Mouse (Mus musculus) ES-E14 (cell line): ENCODE results near the gene Trp53. TPM values are rescaled to one million over a fixed set of nuclear protein-coding genes. Genes with fewer than 3 reads are reported as not detected.

Experiments used
- DNase-seq: peaks from one replicate; pipeline ENCODE4 v3.0.0-alpha.2; 2013; ENCODE audit warnings: low read depth, low spot score
- H3K27ac ChIP-seq: 2 replicates; pipeline ENCODE4 v1.5.1; 2012; ENCODE audit warnings: low read depth, mild to moderate bottlenecking, low read length, moderate library complexity, mixed read lengths; ENCODE audit not compliant: poor library complexity, insufficient read depth, severe bottlenecking
- H3K36me3 ChIP-seq: 2 replicates; pipeline ENCODE4 v1.6.1; 2012; ENCODE audit warnings: mild to moderate bottlenecking, low read length, moderate library complexity, mixed read lengths; ENCODE audit not compliant: control insufficient read depth, poor library complexity, insufficient read depth, severe bottlenecking
- H3K4me1 ChIP-seq, 2 experiments: fragments of 150-350 bp in 1 of 2; sonication (generic) in 1 of 2; 2 replicates each; pipeline ENCODE4 v1.6.1; 2012; ENCODE audit warnings: low read length in 2 of 2, mild to moderate bottlenecking in 1 of 2, mixed read lengths in 1 of 2; ENCODE audit not compliant: control insufficient read depth in 2 of 2, insufficient read depth in 2 of 2, poor library complexity in 1 of 2
- H3K4me3 ChIP-seq, 2 experiments: fragments of 150-350 bp in 1 of 2; sonication (generic) in 1 of 2; 2 replicates each; pipeline ENCODE4 v1.5.1; 2012; ENCODE audit warnings: low read length in 2 of 2, low read depth in 1 of 2, mild to moderate bottlenecking in 1 of 2, mixed read lengths in 1 of 2; ENCODE audit not compliant: insufficient read depth in 1 of 2, poor library complexity in 1 of 2, severe bottlenecking in 1 of 2
- H3K9ac ChIP-seq: 2 replicates; pipeline ENCODE4 v1.6.1; 2012; ENCODE audit warnings: low read depth, mild to moderate bottlenecking, low read length, mixed read lengths; ENCODE audit not compliant: poor library complexity, insufficient read depth, severe bottlenecking
- H3K9me3 ChIP-seq: fragments of 150-350 bp; sonication (generic); 2 replicates; pipeline ENCODE4 v1.6.1; 2012; ENCODE audit warnings: low read depth, mild to moderate bottlenecking, low read length; ENCODE audit not compliant: control insufficient read depth, insufficient read depth
- CHD2 ChIP-seq: IDR thresholded peaks from 2 replicates; pipeline ENCODE4 v1.6.1; 2014; ENCODE audit warnings: mild to moderate bottlenecking, low read depth, low read length, inconsistent platforms
- HCFC1 ChIP-seq: IDR thresholded peaks from 2 replicates; pipeline ENCODE4 v1.6.1; 2012; ENCODE audit warnings: low read length, inconsistent platforms, borderline replicate concordance; ENCODE audit not compliant: insufficient read depth
- MAFK ChIP-seq: IDR thresholded peaks from 2 replicates; pipeline ENCODE4 v1.6.1; 2014; ENCODE audit warnings: mild to moderate bottlenecking, low read depth, low read length, inconsistent platforms; ENCODE audit not compliant: insufficient read depth
- ZC3H11A ChIP-seq: IDR thresholded peaks from 2 replicates; pipeline ENCODE4 v1.6.1; 2012; ENCODE audit warnings: low read depth, mild to moderate bottlenecking, inconsistent platforms, low read length, borderline replicate concordance
- ZNF384 ChIP-seq: IDR thresholded peaks from 2 replicates; pipeline ENCODE4 v1.6.1; 2012; ENCODE audit warnings: low read depth, low read length, inconsistent platforms
- in situ Hi-C, 2 experiments: fragments of 600-800 bp; cut with MboI; formaldehyde crosslinking; loops; one replicate each; pipeline ENCODE4 v1.15.1; 2025; ENCODE audit warnings: low sequenced_read_pairs in 2 of 2, inconsistent platforms in 1 of 2; ENCODE audit not compliant: unreplicated experiment in 2 of 2
- total RNA-seq: library from RNA; depleted of rRNA; stranded (reverse); fragments of 300-350 nt; gene quantifications from 2 replicates; pipeline ENCODE4 v1.2.3, GENCODE M21; 2012

Gene Trp53
- total RNA-seq, 1 experiment, result 105 TPM

DNA sequence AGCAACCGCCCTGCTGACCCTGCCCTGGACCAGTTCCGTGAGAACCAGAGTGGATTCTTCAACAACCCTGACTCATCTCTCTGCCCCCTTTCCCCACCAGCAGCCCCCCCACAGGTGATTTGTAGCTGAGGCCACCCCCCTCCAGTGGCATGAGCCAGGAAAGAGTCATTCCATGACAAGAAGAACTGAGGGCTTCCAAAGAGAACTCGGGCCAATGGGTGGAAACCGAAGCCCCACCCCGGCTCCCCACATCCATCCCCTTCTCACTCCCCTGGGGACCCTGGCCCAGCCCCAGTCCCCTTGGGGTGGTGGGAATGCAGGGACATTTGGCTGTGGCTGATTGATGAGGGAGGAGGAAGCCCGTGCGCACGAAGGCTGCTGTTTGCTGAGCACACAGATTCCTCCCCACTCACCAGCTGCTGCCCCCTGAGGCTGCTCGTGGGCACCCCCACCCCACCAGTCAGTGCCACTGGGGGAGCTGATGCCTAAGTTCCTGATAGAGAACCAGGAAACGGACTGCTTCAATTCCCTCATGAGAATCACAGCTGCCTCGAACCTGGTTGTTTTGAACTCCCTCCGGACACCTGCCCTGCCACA, 31.0 kb upstream of the Trp53 start, which contains the start of gene Dnah2:
Dnah2 (minus strand) TSS at position 51 of the 597 bp plus-strand sequence.
- no peak within 1 kb of the TSS for H3K4me3 ChIP-seq
- H3K27ac ChIP-seq, result no peak within 1 kb of the TSS
- H3K36me3 ChIP-seq, result no peaks in the 10 kb centered on the region
- in situ Hi-C loops, result no loop called here
- H3K9ac ChIP-seq, result no peak within 1 kb of the TSS
- DNase-seq, result no peak
- no peak for TF ChIP-seq ZNF384
- no peak for TF ChIP-seq MAFK
- no peak for TF ChIP-seq CHD2
- no peak for TF ChIP-seq HCFC1
- no peak for TF ChIP-seq ZC3H11A
- H3K9me3 ChIP-seq, result no peaks in the 10 kb centered on the region
- H3K4me1 ChIP-seq, result peaks cover 9 to 45% of the 10 kb centered on the region in 2 experiments

GRCm38 (mm10) chr11:69551310-69551709, 28.8 kb upstream of the Trp53 start:
- no peaks in the 10 kb centered on the region for H3K36me3 ChIP-seq
- no peak overlapping the region for H3K9ac ChIP-seq
- H3K4me1 ChIP-seq, result peaks cover 9 to 44% of the 10 kb centered on the region in 2 experiments
- H3K4me3 ChIP-seq, result no peak overlapping the region
- no peaks in the 10 kb centered on the region for H3K9me3 ChIP-seq
- no peak for TF ChIP-seq HCFC1
- no peak for TF ChIP-seq MAFK
- TF ChIP-seq ZC3H11A, result no peak
- no peak for TF ChIP-seq CHD2
- no peak for TF ChIP-seq ZNF384
- DNase-seq, result no peak
- H3K27ac ChIP-seq, result no peak overlapping the region
- in situ Hi-C loops, result no loop called here

DNA sequence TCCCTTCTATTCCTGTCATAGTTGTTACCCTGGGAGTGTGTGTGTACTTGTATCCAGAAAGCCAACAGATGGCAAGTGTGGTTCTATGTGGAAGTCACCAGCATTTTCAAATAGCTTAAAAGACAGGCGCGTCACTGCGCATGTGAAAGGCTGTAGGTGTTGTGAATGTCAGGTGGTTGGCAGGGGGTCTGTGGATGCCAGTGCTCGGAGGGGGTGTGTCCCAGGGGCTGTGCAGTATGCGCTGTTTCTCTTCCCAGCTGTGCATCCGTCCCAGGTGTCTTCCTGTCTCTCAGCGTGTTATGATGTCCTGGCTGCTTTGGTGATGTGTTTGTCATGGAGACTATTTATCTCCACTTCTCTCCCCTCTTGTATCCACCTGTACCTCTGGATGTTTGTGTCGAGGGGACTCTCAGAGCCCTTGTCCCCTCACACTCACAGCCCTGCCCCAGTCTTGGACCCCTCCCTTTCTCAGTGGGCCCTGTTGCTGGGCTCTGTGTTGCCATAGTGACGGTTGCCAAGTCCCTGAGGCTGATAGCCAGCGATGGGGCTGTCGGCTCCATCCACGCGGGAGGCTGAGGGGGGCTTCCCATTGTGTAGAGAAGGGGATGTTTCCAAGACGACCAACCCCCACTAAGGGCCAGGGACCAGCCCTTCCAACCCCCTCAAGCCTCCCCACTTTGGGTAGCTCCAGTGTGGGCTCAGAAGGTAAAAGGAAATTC, 27.4 kb upstream of the Trp53 start:
- DNase-seq, result no peak
- in situ Hi-C loops, result no loop called here
- Histone ChIP-seq H3K36me3 (no peaks in the 10 kb centered on the region), H3K9ac (no peak overlapping the region), H3K4me1 (peaks cover 7 to 44% of the 10 kb centered on the region in 2 experiments), H3K4me3 (no peak overlapping the region), H3K9me3 (no peaks in the 10 kb centered on the region), H3K27ac (no peak overlapping the region)
- TF ChIP-seq ZC3H11A (no peak), ZNF384 (no peak), HCFC1 (no peak), MAFK (no peak), CHD2 (no peak)

GRCm38 (mm10) chr11:69553341-69553721, 26.8 kb upstream of the Trp53 start:
- no peak overlapping the region for H3K27ac ChIP-seq
- in situ Hi-C loops, result no loop called here
- peaks cover 7 to 39% of the 10 kb centered on the region in 2 experiments for H3K4me1 ChIP-seq
- H3K36me3 ChIP-seq, result no peaks in the 10 kb centered on the region
- no peak overlapping the region for H3K4me3 ChIP-seq
- no peak overlapping the region for H3K9ac ChIP-seq
- H3K9me3 ChIP-seq, result no peaks in the 10 kb centered on the region
- no peak for DNase-seq
- TF ChIP-seq ZNF384 (no peak), MAFK (no peak), ZC3H11A (no peak), CHD2 (no peak), HCFC1 (no peak)
